Mouse (Mus musculus) bone marrow macrophage, adult 2 months (primary cell): ENCODE measurements around the gene Unc5cl.

ENCODE experiments used
- CTCF ChIP-seq: IDR thresholded peaks from 2 replicates; pipeline ENCODE4 v1.5.1; 2012; ENCODE audit warnings: low read depth, mild to moderate bottlenecking, low read length, moderate library complexity
- POLR2A ChIP-seq: IDR thresholded peaks from 2 replicates; pipeline ENCODE4 v1.6.1; 2012; ENCODE audit warnings: mild to moderate bottlenecking, low read depth, low read length, borderline replicate concordance

- TF ChIP-seq CTCF (no peak), POLR2A (no peak)
Observed at GRCm38 (mm10) chr17:48493582-48493981, 38.9 kb downstream of the Unc5cl start.
